Mouse (Mus musculus) skeletal muscle tissue, postnatal 0 days (tissue): Measurements from ENCODE around the gene Vmn2r117. TPM values are rescaled to one million over a fixed set of nuclear protein-coding genes. Genes with fewer than 3 reads are reported as not detected.

Source experiments
- polyA plus RNA-seq: library from polyadenylated mRNA; unstranded; fragments of >200 nt; fragmentation: Nextera tagmentation; extraction: Ambion mirVana; gene quantifications from 2 replicates; pipeline ENCODE4 v1.2.1, GENCODE M21; 2015

Vmn2r117 gene
- not detected in 2 replicates for polyA plus RNA-seq

DNA sequence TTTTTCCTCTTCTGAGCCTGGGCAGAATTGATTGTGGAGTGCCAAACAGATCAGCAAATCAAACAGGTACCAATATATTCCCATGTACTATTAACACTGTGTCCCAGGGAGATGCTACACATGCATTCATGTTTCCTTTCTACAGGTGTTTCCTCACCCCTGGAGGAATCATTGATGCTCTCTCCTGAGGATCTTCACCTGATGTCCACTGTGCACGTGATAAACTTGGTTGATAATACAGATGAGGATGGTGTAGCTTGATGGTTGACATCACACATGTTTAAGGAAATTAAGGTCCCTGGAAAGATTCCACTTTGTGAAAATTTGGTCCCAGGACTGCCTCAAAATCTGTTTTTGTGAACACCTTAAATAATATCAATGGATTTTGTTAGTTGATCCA lies at the start of gene Vmn2r117:
Gene Vmn2r117, minus strand, starts transcription at position 101 of the 400 bp plus-strand sequence.

Other genes starting within 250 kb of the Vmn2r117 start
- not detected in 2 replicates for gene Vmn2r114, start 167.2 kb downstream of the Vmn2r117 start, polyA plus RNA-seq
- gene Vmn2r115, start 136.0 kb downstream of the Vmn2r117 start, polyA plus RNA-seq, result not detected in 2 replicates
- gene Vmn2r116, start 95.1 kb downstream of the Vmn2r117 start, polyA plus RNA-seq, result not detected in 2 replicates
- 6.6 and 7.5 TPM in 2 replicates for gene Zfp213, start 84.5 kb upstream of the Vmn2r117 start, polyA plus RNA-seq
- 4.7 and 5.1 TPM in 2 replicates for gene Zfp13, start 119.8 kb upstream of the Vmn2r117 start, polyA plus RNA-seq
- gene Zscan10, start 121.2 kb upstream of the Vmn2r117 start, polyA plus RNA-seq, result not detected in 2 replicates
- 0.14 and 0.41 TPM in 2 replicates for gene Mmp25, start 165.6 kb upstream of the Vmn2r117 start, polyA plus RNA-seq
- 1.2 TPM in 1 of 2 replicates, not detected in the other for gene Bicdl2, start 180.8 kb upstream of the Vmn2r117 start, polyA plus RNA-seq
- gene Hcfc1r1, start 193.9 kb upstream of the Vmn2r117 start, polyA plus RNA-seq, result 353 and 354 TPM in 2 replicates
- gene Thoc6, start 194.2 kb upstream of the Vmn2r117 start, polyA plus RNA-seq, result 22.8 and 25.1 TPM in 2 replicates
- 64.2 and 68.3 TPM in 2 replicates for gene Tnfrsf12a, start 197.8 kb upstream of the Vmn2r117 start, polyA plus RNA-seq
- gene Cldn6, start 199.6 kb upstream of the Vmn2r117 start, polyA plus RNA-seq, result not detected in 2 replicates
- 1.3 and 1.5 TPM in 2 replicates for gene Cldn9, start 204.3 kb upstream of the Vmn2r117 start, polyA plus RNA-seq
- gene 1520401A03Rik, start 243.1 kb upstream of the Vmn2r117 start, polyA plus RNA-seq, result 0.81 and 0.83 TPM in 2 replicates
- gene Pkmyt1, start 246.6 kb upstream of the Vmn2r117 start, polyA plus RNA-seq, result 11.1 and 12.5 TPM in 2 replicates